Mouse (Mus musculus) small intestine, adult 2 months (tissue): ENCODE results near the gene Med17.

Source experiments
- CTCF ChIP-seq: fragments of 200-500 bp; IDR thresholded peaks from 2 replicates; pipeline ENCODE4 v1.5.1; 2012; ENCODE audit warnings: low read depth, mild to moderate bottlenecking, control low read depth, inconsistent platforms, low read length, moderate library complexity, mixed read lengths; ENCODE audit not compliant: insufficient replicate concordance, insufficient read length; ENCODE audit errors: extremely low read depth
- POLR2A ChIP-seq: fragments of 200-500 bp; IDR thresholded peaks from 2 replicates; pipeline ENCODE4 v1.6.1; 2012; ENCODE audit warnings: low read depth, mild to moderate bottlenecking, control low read depth, inconsistent platforms, low read length, moderate library complexity

DNA sequence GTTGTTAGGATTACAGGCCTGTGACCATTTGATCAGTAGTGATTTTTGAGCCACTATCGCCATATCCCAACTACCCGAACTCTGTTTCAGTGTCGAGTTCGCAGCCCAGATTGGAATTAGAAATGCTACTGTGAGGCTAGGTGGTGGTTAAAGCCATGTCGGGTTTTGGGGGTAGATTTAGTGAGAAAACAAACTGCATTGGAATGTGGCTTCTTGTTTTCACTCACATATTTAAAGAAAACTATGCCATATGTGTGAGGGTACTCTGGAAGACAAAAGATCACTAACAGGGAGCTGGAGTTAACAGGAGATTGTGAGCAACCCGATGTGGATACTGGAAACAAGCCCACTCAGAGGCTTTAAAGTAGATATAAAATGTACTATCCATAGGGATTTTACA lies 27.5 kb upstream of the Med17 start:
- no peak for TF ChIP-seq CTCF
- no peak for TF ChIP-seq POLR2A
